Mouse (Mus musculus): ENCODE results near the gene Ramp2. TPM values are rescaled to one million over a fixed set of nuclear protein-coding genes. Genes with fewer than 3 reads are reported as not detected.

Gene Ramp2
- polyA plus RNA-seq (2016; fragmentation: Nextera tagmentation; extraction: Ambion mirVana) = 73.4 and 79.4 TPM in 2 replicates

GRCm38 (mm10) chr11:101245855-101246701, at the start of gene Ramp2:
Ramp2 (plus strand) TSS chr11:101246028.
- Histone ChIP-seq H3K4me3 (peak within 1 kb of the TSS; percentile 61), H3K27ac (no peak within 1 kb of the TSS), H3K9me3 (no peaks in the 10 kb centered on the region), H3K9ac (peak within 1 kb of the TSS; percentile 72), H3K4me1 (peaks cover 15% of the 10 kb centered on the region), H3K4me2 (replicated peaks) (peak within 1 kb of the TSS; percentile 98), H3K27me3 (replicated peaks) (peaks cover 32% of the 10 kb centered on the region), H3K36me3 (no peaks in the 10 kb centered on the region; the same call in 1 of the 2 replicates)
- peak; percentile 48; the same call in 1 of the 2 replicates for ATAC-seq (ENCODE audit: low FRiP score, low read depth)
- under 1% methylated on average over 62 of the region's 63 CpGs for WGBS

GRCm38 (mm10) chr11:101196175-101196574, 49.7 kb upstream of the Ramp2 start:
- Histone ChIP-seq H3K9ac (no peak overlapping the region), H3K36me3 (peaks cover 11% of the 10 kb centered on the region), H3K27me3 (replicated peaks) (no peaks in the 10 kb centered on the region), H3K27ac (no peak overlapping the region), H3K4me2 (replicated peaks) (no peak overlapping the region), H3K9me3 (no peaks in the 10 kb centered on the region), H3K4me1 (0 out of 2 replicates have a peak, but pooled peaks cover 5% of the 10 kb centered on the region), H3K4me3 (no peak overlapping the region)
- 93% methylated on average over 8 of the region's 8 CpGs for WGBS
- no peak for ATAC-seq (ENCODE audit: low FRiP score, low read depth)

GRCm38 (mm10) chr11:101199555-101199954, 46.3 kb upstream of the Ramp2 start:
- Histone ChIP-seq H3K4me1 (no peaks in the 10 kb centered on the region), H3K9ac (no peak overlapping the region), H3K27ac (no peak overlapping the region), H3K4me2 (replicated peaks) (no peak overlapping the region), H3K27me3 (replicated peaks) (no peaks in the 10 kb centered on the region), H3K9me3 (no peaks in the 10 kb centered on the region), H3K36me3 (peaks cover 20% of the 10 kb centered on the region), H3K4me3 (no peak overlapping the region)
- whole genome bisulfite sequencing = 94% methylated on average over 3 of the region's 3 CpGs
- no peak for ATAC-seq (ENCODE audit: low FRiP score, low read depth)

GRCm38 (mm10) chr11:101200986-101201385, 44.8 kb upstream of the Ramp2 start:
- Histone ChIP-seq H3K36me3 (peaks cover 17% of the 10 kb centered on the region), H3K9me3 (no peaks in the 10 kb centered on the region), H3K27ac (no peak overlapping the region), H3K4me1 (no peaks in the 10 kb centered on the region), H3K9ac (no peak overlapping the region), H3K4me2 (replicated peaks) (no peak overlapping the region), H3K4me3 (no peak overlapping the region), H3K27me3 (replicated peaks) (no peaks in the 10 kb centered on the region)
- no peak for ATAC-seq (ENCODE audit: low FRiP score, low read depth)
- WGBS = 14% methylated on average over 7 of the region's 7 CpGs

GRCm38 (mm10) chr11:101211970-101212369, 33.9 kb upstream of the Ramp2 start:
- Histone ChIP-seq H3K4me2 (replicated peaks) (no peak overlapping the region), H3K4me3 (no peak overlapping the region), H3K36me3 (peaks cover 20% of the 10 kb centered on the region; the same call in 1 of the 2 replicates), H3K4me1 (no peaks in the 10 kb centered on the region), H3K9me3 (no peaks in the 10 kb centered on the region), H3K27me3 (replicated peaks) (no peaks in the 10 kb centered on the region), H3K27ac (no peak overlapping the region), H3K9ac (no peak overlapping the region)
- WGBS = 58% methylated on average over 3 of the region's 3 CpGs
- no peak for ATAC-seq (ENCODE audit: low FRiP score, low read depth)

- Histone ChIP-seq H3K27me3 (replicated peaks) (no peaks in the 10 kb centered on the region), H3K27ac (no peak overlapping the region), H3K36me3 (peaks cover 13% of the 10 kb centered on the region; the same call in 1 of the 2 replicates), H3K4me1 (no peaks in the 10 kb centered on the region), H3K4me2 (replicated peaks) (no peak overlapping the region), H3K4me3 (no peak overlapping the region), H3K9me3 (no peaks in the 10 kb centered on the region), H3K9ac (no peak overlapping the region)
- ATAC-seq (ENCODE audit: low FRiP score, low read depth) = no peak
- WGBS = 88% methylated on average over 5 of the region's 5 CpGs
Measured at GRCm38 (mm10) chr11:101216936-101217335, 28.9 kb upstream of the Ramp2 start.

- Histone ChIP-seq H3K4me1 (no peaks in the 10 kb centered on the region), H3K36me3 (peaks cover 12% of the 10 kb centered on the region; the same call in 1 of the 2 replicates), H3K27me3 (replicated peaks) (no peaks in the 10 kb centered on the region), H3K4me3 (no peak overlapping the region), H3K9me3 (no peaks in the 10 kb centered on the region), H3K4me2 (replicated peaks) (no peak overlapping the region), H3K9ac (no peak overlapping the region), H3K27ac (no peak overlapping the region)
- 87% methylated on average over 10 of the region's 10 CpGs for WGBS
- no peak for ATAC-seq (ENCODE audit: low FRiP score, low read depth)
Measured at GRCm38 (mm10) chr11:101218436-101219055, 27.3 kb upstream of the Ramp2 start.

- Histone ChIP-seq H3K36me3 (no peaks in the 10 kb centered on the region), H3K27me3 (replicated peaks) (no peaks in the 10 kb centered on the region), H3K27ac (no peak overlapping the region), H3K4me2 (replicated peaks) (no peak overlapping the region), H3K9ac (no peak overlapping the region), H3K4me3 (no peak overlapping the region), H3K9me3 (no peaks in the 10 kb centered on the region), H3K4me1 (peaks cover 7% of the 10 kb centered on the region; the same call in 1 of the 2 replicates)
- 63% methylated on average over 2 of the region's 2 CpGs for WGBS
- ATAC-seq (ENCODE audit: low FRiP score, low read depth) = no peak
Measured at GRCm38 (mm10) chr11:101220853-101221252, 25.0 kb upstream of the Ramp2 start.

- WGBS = 92% methylated on average over 8 of the region's 8 CpGs
- no peak for ATAC-seq (ENCODE audit: low FRiP score, low read depth)
- Histone ChIP-seq H3K36me3 (no peaks in the 10 kb centered on the region), H3K27me3 (replicated peaks) (no peaks in the 10 kb centered on the region), H3K4me3 (no peak overlapping the region), H3K27ac (no peak overlapping the region), H3K4me2 (replicated peaks) (no peak overlapping the region), H3K4me1 (peaks cover 11% of the 10 kb centered on the region; the same call in 1 of the 2 replicates), H3K9me3 (no peaks in the 10 kb centered on the region), H3K9ac (no peak overlapping the region)
Measured at GRCm38 (mm10) chr11:101221306-101221986, 24.4 kb upstream of the Ramp2 start.

GRCm38 (mm10) chr11:101224337-101224736, 21.5 kb upstream of the Ramp2 start:
- WGBS = 96% methylated on average over 3 of the region's 3 CpGs
- no peak overlapping the region for H3K9ac ChIP-seq
- H3K4me1 ChIP-seq = peaks cover 12% of the 10 kb centered on the region; the same call in 1 of the 2 replicates
- no peak overlapping the region for H3K4me2 ChIP-seq (replicated peaks)
- H3K4me3 ChIP-seq = no peak overlapping the region
- no peak overlapping the region for H3K27ac ChIP-seq
- no peaks in the 10 kb centered on the region for H3K36me3 ChIP-seq
- no peaks in the 10 kb centered on the region for H3K9me3 ChIP-seq
- no peaks in the 10 kb centered on the region for H3K27me3 ChIP-seq (replicated peaks)
- no peak for ATAC-seq (ENCODE audit: low FRiP score, low read depth)

GRCm38 (mm10) chr11:101225331-101226064, 20.3 kb upstream of the Ramp2 start:
- H3K27me3 ChIP-seq (replicated peaks) = no peaks in the 10 kb centered on the region
- no peaks in the 10 kb centered on the region for H3K9me3 ChIP-seq
- H3K27ac ChIP-seq = no peak overlapping the region
- no peaks in the 10 kb centered on the region for H3K36me3 ChIP-seq
- 23% methylated on average over 25 of the region's 25 CpGs for WGBS
- H3K4me3 ChIP-seq = peak overlapping the region; percentile 81
- ATAC-seq (ENCODE audit: low FRiP score, low read depth) = no peak
- peak overlapping the region; percentile 97 for H3K4me2 ChIP-seq (replicated peaks)
- H3K4me1 ChIP-seq = peaks cover 12% of the 10 kb centered on the region; the same call in 1 of the 2 replicates
- H3K9ac ChIP-seq = peak overlapping the region; percentile 85
